Mouse (Mus musculus) heart, adult 2 months (tissue): Measurements from ENCODE around the gene Olfr690.

Source experiments
- CTCF ChIP-seq: fragments of 200-600 bp; IDR thresholded peaks from 2 replicates; pipeline ENCODE4 v1.8.1; 2022; ENCODE audit warnings: antibody characterized with exemption, mild to moderate bottlenecking, moderate library complexity
- EP300 ChIP-seq: fragments of 200-500 bp; IDR thresholded peaks from 2 replicates; pipeline ENCODE4 v1.6.1; 2011; ENCODE audit warnings: low read depth, low read length, control low read depth; ENCODE audit not compliant: insufficient read depth
- POLR2A ChIP-seq: fragments of 200-500 bp; IDR thresholded peaks from 2 replicates; pipeline ENCODE4 v1.6.1; 2011; ENCODE audit warnings: mild to moderate bottlenecking, low read depth, low read length, control low read depth; ENCODE audit not compliant: insufficient read depth

DNA sequence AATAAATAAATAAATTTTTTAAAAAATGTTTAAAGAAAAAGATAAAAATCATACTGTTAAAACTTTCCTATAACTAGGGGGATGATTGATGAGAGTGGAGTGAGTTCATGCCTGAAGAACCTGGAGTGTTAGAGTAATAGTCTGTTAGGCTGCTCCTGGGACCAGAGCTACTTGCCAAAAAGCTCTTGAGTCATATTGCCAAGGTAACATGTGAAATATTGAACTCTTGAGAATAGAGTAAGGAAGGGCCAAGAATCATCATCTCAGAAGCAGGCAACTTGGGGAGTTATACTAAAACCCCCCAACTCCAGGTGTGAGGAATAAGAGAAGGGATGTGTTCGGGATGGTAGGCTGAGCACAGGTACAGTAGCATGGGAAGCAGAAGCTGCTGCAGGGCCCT is 23.0 kb downstream of the Olfr690 start, which contains the start of gene Olfr689:
- no peak for TF ChIP-seq CTCF
- no peak for TF ChIP-seq POLR2A
- no peak for TF ChIP-seq EP300
